In genomic region chr1:74444538-74444937, GRCm38 (mm10) we compare ENCODE assay signal across 34 mouse cellular contexts. TPM values are rescaled to one million over a fixed set of nuclear protein-coding genes. Genes with fewer than 3 reads are reported as not detected.
"Had no signal": no experiment of that assay in that cellular context is flagged by ENCODE, and none has a peak within 500 bp of the region (broad histone marks: within the 10 kb centered on the region; RNA-seq: fewer than 3 reads in every experiment).

No protein-coding gene starts in this region.

- DNase-seq: left cerebral cortex, postnatal 4 days; liver; liver, embryonic 13.5 days; liver, postnatal 0 days; lung, adult 18-20 months; lung, adult 2 months; lung, embryonic 14.5 days; lung, postnatal 10 days; lung, postnatal 14 days; lung, postnatal 36 days; lung, postnatal 4 days; midbrain, embryonic 14.5 days had no signal

- H3K4me2 ChIP-seq: limb, embryonic 12.5 days; limb, embryonic 13.5 days; limb, embryonic 15.5 days; liver, embryonic 11.5 days; liver, embryonic 12.5 days; liver, embryonic 13.5 days; liver, embryonic 15.5 days; lung, embryonic 14.5 days; lung, embryonic 15.5 days; midbrain, embryonic 11.5 days; midbrain, embryonic 12.5 days; midbrain, embryonic 13.5 days; midbrain, embryonic 15.5 days; neural tube, embryonic 12.5 days had no signal

- H3K9me3 ChIP-seq: limb, embryonic 10.5 days; limb, embryonic 12.5 days; limb, embryonic 13.5 days; limb, embryonic 15.5 days; liver, embryonic 12.5 days; liver, embryonic 13.5 days; liver, embryonic 15.5 days; lung, embryonic 15.5 days; megakaryocyte, embryonic 14.5 days; midbrain, embryonic 10.5 days; midbrain, embryonic 12.5 days; midbrain, embryonic 13.5 days; midbrain, embryonic 15.5 days; neural tube, embryonic 12.5 days had no signal

- H3K27ac ChIP-seq: limb, embryonic 10.5 days; limb, embryonic 12.5 days; limb, embryonic 13.5 days; limb, embryonic 15.5 days; liver, embryonic 12.5 days; liver, embryonic 13.5 days; liver, embryonic 14.5 days; liver, embryonic 15.5 days; lung, embryonic 15.5 days; macrophage; midbrain, embryonic 10.5 days; midbrain, embryonic 12.5 days; midbrain, embryonic 13.5 days; midbrain, embryonic 15.5 days; neural tube, embryonic 12.5 days had no signal

- H3K9ac ChIP-seq: limb, embryonic 12.5 days; limb, embryonic 13.5 days; limb, embryonic 15.5 days; liver, embryonic 12.5 days; liver, embryonic 13.5 days; liver, embryonic 14.5 days; liver, embryonic 15.5 days; liver, postnatal 0 days; lung, embryonic 14.5 days; lung, embryonic 15.5 days; midbrain, embryonic 12.5 days; midbrain, embryonic 13.5 days; midbrain, embryonic 15.5 days; neural tube, embryonic 12.5 days had no signal

- H3K4me3 ChIP-seq: limb, embryonic 10.5 days; limb, embryonic 12.5 days; limb, embryonic 13.5 days; limb, embryonic 15.5 days; liver, embryonic 12.5 days; liver, embryonic 13.5 days; liver, embryonic 15.5 days; lung, embryonic 15.5 days; megakaryocyte, embryonic 14.5 days; midbrain, embryonic 10.5 days; midbrain, embryonic 12.5 days; midbrain, embryonic 13.5 days; midbrain, embryonic 15.5 days; myocyte; neural tube, embryonic 12.5 days had no signal

- H3K4me1 ChIP-seq: limb, embryonic 10.5 days; limb, embryonic 12.5 days; limb, embryonic 13.5 days; limb, embryonic 15.5 days; liver, embryonic 12.5 days; liver, embryonic 13.5 days; liver, embryonic 15.5 days; lung, embryonic 15.5 days; megakaryocyte, embryonic 14.5 days; midbrain, embryonic 10.5 days; midbrain, embryonic 12.5 days; midbrain, embryonic 13.5 days; midbrain, embryonic 15.5 days; neural tube, embryonic 12.5 days had no signal

- H3K27me3 ChIP-seq: limb, embryonic 12.5 days; limb, embryonic 13.5 days; limb, embryonic 15.5 days; liver, embryonic 12.5 days; liver, embryonic 13.5 days; liver, embryonic 15.5 days; lung, embryonic 15.5 days; megakaryocyte, embryonic 14.5 days; midbrain, embryonic 12.5 days; midbrain, embryonic 13.5 days; midbrain, embryonic 15.5 days; neural tube, embryonic 12.5 days had no signal

RNA-seq across cellular contexts. Expression of gene Vil1, which starts 35.4 kb away (rescaled TPM):
- total RNA-seq: megakaryocyte progenitor cell, adult 5-6 weeks; megakaryocyte, adult 5-6 weeks; megakaryocyte-erythroid progenitor cell, adult 5-6 weeks; monocyte, adult 5-6 weeks had no signal
